Mouse (Mus musculus): Measurements from ENCODE around the gene Hsd3b4. TPM values are rescaled to one million over a fixed set of nuclear protein-coding genes. Genes with fewer than 3 reads are reported as not detected.
"Not testable (repeated sequence)": the region's sequence is repeated elsewhere in the genome, so short reads cannot be mapped to it uniquely, and the experiment has no call there.

The Hsd3b4 gene
- polyA plus RNA-seq, 1 experiment from 2014 or later: 30.2 TPM

DNA sequence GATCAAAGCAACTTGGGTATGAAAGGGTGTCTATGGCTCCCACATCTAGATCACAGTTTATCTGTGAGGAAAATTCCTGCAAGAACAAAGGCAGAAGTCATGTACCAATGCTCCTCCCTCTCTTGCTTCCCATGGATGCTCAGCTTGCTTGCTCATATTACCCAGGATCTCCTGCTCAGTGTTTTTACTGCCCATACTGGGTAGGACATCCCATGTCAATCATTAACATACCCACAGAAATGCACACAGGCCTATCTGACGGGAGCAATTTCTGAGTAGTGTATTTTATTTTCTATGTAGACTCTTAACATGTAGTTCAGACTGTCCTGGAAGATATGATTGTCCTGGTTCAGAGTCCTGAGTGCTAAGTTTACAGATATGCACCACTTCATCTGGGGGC lies 39.3 kb downstream of the Hsd3b4 start:
- H3K9ac ChIP-seq; H3K4me3 ChIP-seq (replicated peaks); H3K27me3 ChIP-seq; H3K27ac ChIP-seq; H3K4me2 ChIP-seq; H3K9me3 ChIP-seq (replicated peaks); H3K36me3 ChIP-seq; H3K4me1 ChIP-seq: not testable (repeated sequence)
- no CpG with 5 or more reads among the region's 1 CpGs for WGBS
- 0 out of 2 replicates have a peak, but pooled peaks have one; percentile 46 for ATAC-seq (replicated peaks; ENCODE audit: low FRiP score)

DNA sequence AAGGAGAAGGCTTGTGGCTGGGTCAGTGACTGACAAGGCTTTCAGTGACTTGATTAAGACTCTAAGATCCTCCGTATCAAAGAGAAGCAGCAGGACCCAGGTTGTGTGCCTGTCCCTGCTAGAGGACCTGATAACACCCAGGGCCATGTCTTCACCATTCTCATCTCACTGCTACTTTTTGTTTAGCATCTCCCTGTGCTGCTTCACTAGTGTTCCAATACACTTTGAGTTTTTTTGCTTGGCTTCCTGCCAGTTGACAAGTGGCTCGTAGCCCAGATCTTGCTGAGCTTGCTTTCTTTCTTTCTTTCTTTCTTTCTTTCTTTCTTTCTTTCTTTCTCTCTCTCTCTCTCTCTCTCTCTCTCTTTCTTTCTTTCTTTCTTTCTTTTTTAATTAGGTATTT lies 41.0 kb downstream of the Hsd3b4 start:
- not testable (repeated sequence) for H3K4me3 ChIP-seq (replicated peaks); H3K36me3 ChIP-seq; H3K9ac ChIP-seq; H3K4me2 ChIP-seq; H3K9me3 ChIP-seq (replicated peaks); ATAC-seq (replicated peaks; ENCODE audit: low FRiP score); H3K27me3 ChIP-seq; H3K27ac ChIP-seq; H3K4me1 ChIP-seq
- WGBS: 42% methylated on average over 1 of the region's 2 CpGs

DNA sequence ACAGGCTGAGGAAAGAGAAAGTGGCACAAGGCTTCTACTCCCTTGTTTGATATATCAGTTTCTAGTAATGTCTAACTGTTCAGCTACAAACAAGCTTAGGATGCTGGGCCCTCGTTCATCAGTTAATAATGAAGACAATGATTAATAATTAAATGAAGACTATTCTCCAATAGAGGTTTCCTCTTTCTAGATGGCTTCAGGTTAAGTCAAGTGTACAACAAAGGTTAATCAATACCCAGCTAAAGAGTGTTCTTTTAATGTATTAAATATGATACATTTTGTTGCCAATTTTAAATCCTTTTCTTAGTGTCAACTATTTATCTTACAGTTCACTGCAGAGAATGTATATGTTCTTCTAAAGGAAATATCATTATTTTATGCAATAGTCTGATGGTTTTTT lies 53.3 kb downstream of the Hsd3b4 start, which contains the start of gene Gm4450:
TSS of gene Gm4450 (minus strand) at position 101 of the 400 bp plus-strand sequence.
- WGBS: 67% methylated on average over 1 of the region's 1 CpGs
- H3K36me3 ChIP-seq; H3K4me1 ChIP-seq; H3K9me3 ChIP-seq (replicated peaks); H3K27me3 ChIP-seq; H3K4me2 ChIP-seq; H3K9ac ChIP-seq; H3K4me3 ChIP-seq (replicated peaks); H3K27ac ChIP-seq: not testable (repeated sequence)
- peak; percentile 36; the same call in 1 of the 2 replicates for ATAC-seq (replicated peaks; ENCODE audit: low FRiP score)

DNA sequence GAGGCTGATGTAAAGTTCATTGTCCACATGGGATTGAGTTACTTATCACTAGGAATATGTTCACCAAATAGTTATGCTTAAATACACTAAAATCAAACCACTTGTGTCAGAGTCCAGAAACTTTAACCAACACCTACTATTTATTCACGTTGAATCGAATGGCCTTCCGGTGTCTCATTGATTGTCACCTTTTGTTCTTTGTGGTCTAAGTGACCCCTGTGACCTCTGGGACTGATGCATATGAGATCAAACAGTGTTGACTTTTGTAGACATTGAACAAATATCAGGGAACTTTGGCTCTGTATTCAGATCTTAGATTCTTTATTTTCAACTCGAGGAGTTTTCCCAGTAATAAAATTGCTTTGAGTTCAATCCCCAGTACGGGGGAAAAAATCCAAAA lies 56.5 kb downstream of the Hsd3b4 start:
- H3K9me3 ChIP-seq (replicated peaks); ATAC-seq (replicated peaks; ENCODE audit: low FRiP score); H3K9ac ChIP-seq; H3K27ac ChIP-seq; H3K4me3 ChIP-seq (replicated peaks); H3K36me3 ChIP-seq; H3K4me2 ChIP-seq; H3K27me3 ChIP-seq; H3K4me1 ChIP-seq: not testable (repeated sequence)
- 75% methylated on average over 5 of the region's 5 CpGs for WGBS

Other genes starting within 250 kb of the Hsd3b4 start
- gene Hmgcs2, start 230.1 kb downstream of the Hsd3b4 start, polyA plus RNA-seq (2015; fragmentation: Nextera tagmentation; extraction: Ambion mirVana): 8.2 and 12.7 TPM in 2 replicates
- gene Phgdh, start 170.5 kb downstream of the Hsd3b4 start, polyA plus RNA-seq (2015; fragmentation: Nextera tagmentation; extraction: Ambion mirVana): 485 and 491 TPM in 2 replicates
- gene Zfp697, start 128.1 kb downstream of the Hsd3b4 start, polyA plus RNA-seq (2015; fragmentation: Nextera tagmentation; extraction: Ambion mirVana): 14.4 and 16.6 TPM in 2 replicates
- 25.8 and 26.4 TPM in 2 replicates for gene Gm4450, start 53.4 kb downstream of the Hsd3b4 start, polyA plus RNA-seq (2015; fragmentation: Nextera tagmentation; extraction: Ambion mirVana)
- 49.8 and 57.4 TPM in 2 replicates for gene Gm10681, start 78.3 kb upstream of the Hsd3b4 start, polyA plus RNA-seq (2015; fragmentation: Nextera tagmentation; extraction: Ambion mirVana)
- gene Hsd3b5, start 119.7 kb upstream of the Hsd3b4 start, polyA plus RNA-seq (2015; fragmentation: Nextera tagmentation; extraction: Ambion mirVana): not detected in 2 replicates
- gene Hsd3b2, start 214.0 kb upstream of the Hsd3b4 start, polyA plus RNA-seq (2015; fragmentation: Nextera tagmentation; extraction: Ambion mirVana): 0.04 and 0.12 TPM in 2 replicates

Data from kidney, embryonic 15.5 days (tissue).